Mouse (Mus musculus): ENCODE results near the gene Tax1bp1.
A peak's percentile ranks its signal among the peaks of the same experiment; 100 is the strongest.

The Tax1bp1 gene

DNA sequence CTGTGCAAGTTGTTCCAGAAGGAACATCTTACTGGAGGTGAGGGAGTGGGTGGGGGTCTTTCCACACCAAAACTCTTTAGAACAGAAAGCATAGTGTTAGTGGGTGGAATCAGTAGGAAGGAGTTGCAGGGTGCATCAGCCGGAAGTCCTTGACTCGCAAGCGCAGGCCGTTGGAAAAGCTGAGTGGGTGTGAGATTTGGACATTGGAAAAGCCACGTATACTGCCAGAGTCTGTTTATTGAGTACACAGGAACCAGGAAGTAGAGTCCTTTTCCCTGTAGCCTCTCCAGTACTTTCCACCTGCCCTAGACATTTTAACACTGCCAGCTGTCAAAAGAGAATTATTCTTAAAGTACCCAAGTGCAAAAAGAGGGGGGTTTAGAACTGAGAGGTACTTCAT lies 5.7 kb upstream of the Tax1bp1 start:
- DNase-seq: no peak

DNA sequence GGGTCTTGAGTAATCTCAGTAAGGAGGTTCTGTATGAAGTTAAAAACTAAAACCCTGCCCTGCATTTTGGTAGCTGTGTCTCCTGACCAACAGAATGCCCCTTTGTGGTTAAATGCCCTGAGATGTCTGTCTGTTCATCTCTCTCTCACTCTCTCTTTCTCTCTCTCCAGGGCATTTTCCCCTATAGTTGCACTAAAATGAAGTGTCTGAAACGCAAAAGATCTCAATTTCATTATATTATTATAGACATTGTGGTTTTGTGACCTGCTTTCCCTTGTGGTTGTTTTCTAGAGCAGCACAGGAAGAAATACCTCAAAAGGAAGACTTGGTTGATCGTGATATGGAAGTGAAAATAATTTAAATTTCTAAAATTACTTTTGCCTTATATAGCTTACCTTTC lies 966 bp upstream of the Tax1bp1 start:
- DNase-seq: no peak

DNA sequence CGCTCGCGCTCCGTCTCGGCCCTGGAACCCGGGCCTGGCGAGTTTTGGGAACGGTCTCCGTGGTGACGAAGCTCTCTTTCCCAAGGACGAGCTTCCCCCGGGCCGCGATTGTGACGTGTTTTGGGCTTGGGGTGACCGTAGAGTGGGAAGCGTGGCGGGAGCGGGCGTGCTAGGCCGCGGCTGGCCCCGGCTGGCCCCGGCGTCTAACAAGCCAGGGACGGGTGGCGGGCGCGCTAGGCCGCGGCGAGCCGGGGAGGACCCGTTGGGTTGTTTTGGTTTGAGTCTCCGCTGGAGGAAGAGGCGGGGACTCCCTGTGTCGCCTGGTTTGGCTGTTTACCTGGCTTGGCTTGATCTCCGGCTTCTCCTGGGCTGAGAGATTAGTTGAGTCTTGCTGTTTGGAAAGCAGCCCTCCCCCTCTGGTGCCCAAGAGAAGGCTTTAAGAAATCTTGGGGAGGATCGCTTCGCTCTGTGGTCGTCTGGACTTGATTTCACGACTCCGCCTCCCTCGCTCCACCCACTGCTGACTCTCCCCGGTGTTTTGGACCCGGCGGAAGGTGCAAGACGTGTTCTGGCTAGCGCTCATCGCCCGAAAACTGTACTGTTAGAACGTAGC lies 474 bp downstream of the Tax1bp1 start:
- peak in 1 of 2 experiments; percentile 68 for DNase-seq

GRCm38 (mm10) chr6:52717493-52718192 lies 4.1 kb downstream of the Tax1bp1 start:
- no peak for DNase-seq

GRCm38 (mm10) chr6:52724805-52725439 lies 11.4 kb downstream of the Tax1bp1 start:
- peak; percentile 51 to 70 for DNase-seq

- no peak for DNase-seq
Measured at GRCm38 (mm10) chr6:52730338-52730737, 16.8 kb downstream of the Tax1bp1 start.

GRCm38 (mm10) chr6:52734630-52735029 lies 21.1 kb downstream of the Tax1bp1 start:
- DNase-seq: no peak

GRCm38 (mm10) chr6:52752832-52753231 lies 39.3 kb downstream of the Tax1bp1 start:
- no peak for DNase-seq

DNA sequence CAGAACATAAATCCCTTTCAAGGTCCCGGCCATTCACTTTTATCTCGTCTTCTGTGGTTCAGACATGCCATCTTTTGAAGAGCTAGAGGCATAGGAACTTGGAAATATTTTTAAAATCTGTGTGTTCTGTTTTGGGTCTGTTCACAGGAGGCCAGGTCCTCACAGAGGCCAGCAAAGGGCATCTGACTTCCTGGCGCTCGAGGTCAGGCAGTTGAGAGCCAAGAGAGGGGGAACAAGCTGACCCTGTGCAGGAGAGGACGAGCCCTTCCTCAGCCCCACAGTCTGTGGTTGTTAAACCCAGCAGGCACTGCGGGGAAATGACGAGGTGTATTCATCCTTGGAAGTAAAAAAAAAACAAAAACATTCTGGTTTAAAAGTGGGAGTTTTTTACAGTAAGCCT lies 51.7 kb downstream of the Tax1bp1 start:
- DNase-seq: no peak

- DNase-seq: no peak
Measured at GRCm38 (mm10) chr6:52770789-52771188, 57.3 kb downstream of the Tax1bp1 start.

DNA sequence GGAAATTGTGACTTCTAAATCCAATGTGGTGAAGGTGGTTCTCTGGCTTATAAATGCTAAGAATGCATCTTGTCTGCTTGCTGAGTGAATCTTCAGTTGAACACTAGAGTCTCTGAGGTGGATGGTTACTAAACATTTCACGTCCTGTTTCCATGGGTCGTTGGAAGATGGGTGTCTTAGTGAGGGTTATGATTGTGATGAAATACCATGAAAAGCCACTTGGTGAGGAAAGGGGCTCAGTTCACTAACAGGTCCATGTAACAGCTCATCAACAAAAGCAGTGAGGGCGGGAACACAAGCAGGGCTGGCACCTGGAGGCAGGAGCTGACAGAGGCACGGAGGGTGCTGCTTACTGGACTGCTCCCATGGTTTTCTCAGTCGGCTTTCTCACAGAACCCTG lies 59.6 kb downstream of the Tax1bp1 start:
- no peak for DNase-seq

DNA sequence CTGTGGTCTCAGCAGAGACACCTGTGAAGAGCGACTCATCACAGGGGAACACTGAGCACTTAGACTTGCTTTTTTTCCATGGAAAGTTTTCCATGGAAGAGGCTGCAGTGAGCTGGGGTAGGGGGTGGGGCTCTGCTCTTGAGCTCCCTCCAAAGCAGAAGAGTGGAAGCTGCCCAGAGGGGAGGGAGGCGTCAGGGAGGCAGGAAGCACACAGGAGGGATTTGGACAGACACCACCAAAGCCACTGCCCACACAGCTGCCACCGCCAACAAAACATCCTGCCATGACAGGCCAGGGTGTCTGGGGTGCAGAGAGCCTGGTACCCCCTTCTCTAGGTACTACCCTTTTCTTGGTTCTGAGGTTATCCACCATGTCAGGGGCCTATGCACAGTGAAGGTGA lies 61.8 kb downstream of the Tax1bp1 start:
- no peak for DNase-seq

DNA sequence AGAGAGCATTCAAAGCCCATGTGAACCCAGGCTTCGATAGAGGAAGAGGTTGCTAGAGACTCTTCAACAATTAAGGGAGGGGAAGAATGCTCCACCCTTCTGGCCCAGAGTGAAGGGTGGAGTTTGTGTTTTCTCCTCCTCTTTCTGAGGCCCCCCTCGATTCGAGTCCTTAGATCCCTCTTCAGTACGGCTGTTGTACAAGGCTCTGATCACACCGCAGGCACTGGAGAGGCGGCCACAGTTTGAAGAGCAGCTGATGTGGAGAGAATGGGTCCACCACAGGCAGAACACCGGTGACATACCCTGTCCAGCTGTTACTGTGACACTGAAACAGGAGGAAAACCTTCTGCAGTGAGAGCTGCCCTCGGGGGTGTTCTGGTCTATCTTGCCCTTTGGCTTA lies 62.4 kb downstream of the Tax1bp1 start:
- no peak for DNase-seq

DNA sequence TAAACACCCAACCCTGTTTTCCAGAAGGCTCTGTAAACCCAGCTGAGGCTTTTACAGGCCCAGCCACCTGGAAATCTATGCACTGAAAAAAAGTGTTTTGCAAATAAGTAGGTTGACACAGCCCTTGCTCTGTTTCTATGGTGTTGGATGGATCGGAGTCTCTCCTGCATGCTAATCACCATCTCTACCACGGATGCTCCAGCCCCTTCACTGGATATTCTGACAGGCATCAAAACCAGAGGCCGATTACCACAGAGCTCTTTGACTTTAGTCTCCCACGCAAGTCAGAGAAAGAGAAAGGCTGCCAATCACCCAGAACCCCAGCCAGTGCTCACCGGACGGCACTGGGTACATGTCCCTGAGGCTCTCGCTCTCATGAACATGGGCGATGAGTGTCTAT lies 63.5 kb downstream of the Tax1bp1 start:
- DNase-seq: no peak

GRCm38 (mm10) chr6:52778523-52778922 lies 65.0 kb downstream of the Tax1bp1 start:
- no peak for DNase-seq

DNA sequence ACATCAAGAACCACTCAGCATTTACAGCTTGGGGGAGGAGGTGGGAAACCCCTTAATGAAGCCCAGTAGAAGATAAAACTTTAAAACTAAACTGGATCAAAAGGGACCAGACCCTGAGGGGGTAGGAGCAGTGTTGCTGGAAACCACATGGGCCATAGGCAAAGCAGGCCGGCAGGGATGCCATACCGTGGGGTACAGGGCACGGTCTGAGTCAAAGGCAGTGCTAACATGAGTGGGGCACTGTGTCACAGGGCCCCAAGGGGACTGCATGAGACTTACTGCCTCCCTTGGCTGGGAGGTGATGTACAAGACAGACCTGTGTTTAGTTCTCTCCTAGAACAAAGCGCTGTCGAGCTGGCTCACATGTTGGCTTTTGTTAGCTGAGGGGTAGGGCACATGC lies 66.0 kb downstream of the Tax1bp1 start:
- no peak for DNase-seq

GRCm38 (mm10) chr6:52790316-52790715 lies 76.8 kb downstream of the Tax1bp1 start:
- no peak for DNase-seq

DNA sequence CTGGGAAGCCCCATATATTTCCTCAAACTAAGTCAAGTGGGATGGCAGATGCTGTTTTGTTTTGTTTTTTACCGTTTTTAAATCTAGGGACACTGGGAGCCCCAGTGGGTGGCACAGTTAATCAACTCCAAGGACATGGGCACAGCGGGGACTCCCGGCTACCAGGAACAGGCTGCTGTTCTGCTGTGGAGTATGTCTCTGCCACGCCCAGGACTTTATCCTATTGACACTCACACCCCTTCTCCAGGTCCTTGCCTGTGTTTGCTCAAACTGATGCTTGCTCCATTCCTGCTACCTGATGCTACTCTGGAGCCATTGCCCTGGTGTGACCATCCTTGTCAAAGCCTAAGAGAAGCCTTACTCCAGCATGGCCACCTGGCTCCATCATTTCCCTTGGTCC lies 77.3 kb downstream of the Tax1bp1 start:
- no peak for DNase-seq

- no peak for DNase-seq
Measured at GRCm38 (mm10) chr6:52792455-52792854, 78.9 kb downstream of the Tax1bp1 start.

- no peak for DNase-seq
Measured at GRCm38 (mm10) chr6:52795029-52795841, 81.7 kb downstream of the Tax1bp1 start.

DNA sequence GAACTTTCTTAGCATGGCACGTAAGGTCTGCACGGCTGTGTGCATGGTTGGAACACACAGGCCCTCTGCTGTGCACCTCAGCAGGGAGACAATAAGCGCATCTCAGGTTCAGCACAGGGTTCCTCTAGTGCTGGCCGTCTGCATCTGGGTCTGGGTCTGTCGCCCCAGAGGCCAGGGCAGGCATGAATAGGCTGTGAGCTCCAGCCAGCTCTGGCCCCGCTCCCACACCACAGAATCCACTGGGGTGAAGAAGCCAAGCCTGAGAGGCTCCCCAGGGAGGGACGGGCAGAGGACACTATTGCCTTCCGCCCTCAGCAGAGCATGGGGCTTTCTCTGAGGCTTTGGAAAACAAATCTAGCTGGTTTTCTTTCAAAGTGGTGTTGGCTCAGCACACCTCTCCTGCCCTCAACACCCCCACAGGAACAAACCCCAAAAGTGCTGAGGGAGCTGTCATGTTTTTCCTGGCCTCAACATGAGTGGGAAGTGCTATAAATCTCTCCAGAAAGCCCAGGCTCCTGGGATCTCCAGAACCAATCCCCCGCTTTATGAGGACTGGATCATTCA lies 82.6 kb downstream of the Tax1bp1 start:
- peak; percentile 13 to 18 for DNase-seq

- peak; percentile 34 to 37 for DNase-seq
Measured at GRCm38 (mm10) chr6:52796691-52797090, 83.2 kb downstream of the Tax1bp1 start.

DNA sequence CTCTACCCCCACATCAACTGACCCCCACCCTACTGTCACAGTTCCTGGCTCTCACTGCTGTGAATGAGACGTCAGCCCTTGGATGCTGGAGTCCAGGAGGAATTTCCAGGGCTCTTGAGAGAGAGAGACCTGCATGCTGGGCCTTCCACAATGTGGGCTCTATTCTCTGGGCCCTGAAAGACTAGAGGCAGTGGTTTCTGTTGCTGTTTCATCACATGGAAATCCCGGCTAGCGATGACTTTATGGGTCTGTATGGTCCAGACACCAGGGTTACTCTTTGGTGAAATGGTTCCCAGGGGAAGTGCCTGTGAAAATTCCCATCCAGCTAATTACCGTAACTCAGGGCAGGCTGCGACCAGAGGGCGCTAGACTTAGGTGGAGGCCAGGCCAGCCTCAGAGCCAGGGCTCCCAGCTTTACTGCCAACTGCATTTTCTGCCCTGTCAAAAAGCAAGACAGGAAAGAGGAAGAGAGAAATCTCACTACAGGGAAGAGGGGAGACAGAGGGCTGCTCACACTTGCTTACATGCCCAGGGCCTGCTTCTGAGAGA lies 83.8 kb downstream of the Tax1bp1 start:
- peak; percentile 7 to 17 for DNase-seq
